Mouse (Mus musculus): ENCODE measurements at regions not wholly inside any gene's neighbourhood (a gene's known extent, or its start where the extent isn't known, plus 50 kb on each side); places are given as distances from the start of the nearest gene placed in this dataset.

GRCm38 (mm10) chr11:117579720-117580119 lies 74.4 kb upstream of the Tnrc6c start:
- Histone ChIP-seq H3K4me1 (ENCODE audit: control insufficient read depth, insufficient read depth, low read length) (no peaks in the 10 kb centered on the region), H3K4me3 (ENCODE audit: low read depth, low read length) (no peak overlapping the region), H3K9ac (replicated peaks; ENCODE audit: low read depth, low read length) (no peak overlapping the region), H3K27me3 (ENCODE audit: control insufficient read depth, insufficient read depth, low read length) (no peaks in the 10 kb centered on the region), H3K27ac (ENCODE audit: low read length) (no peak overlapping the region), H3K4me2 (replicated peaks; ENCODE audit: low read depth, low read length) (no peak overlapping the region), H3K36me3 (ENCODE audit: control insufficient read depth, insufficient read depth, low read length) (no peaks in the 10 kb centered on the region), H3K9me3 (ENCODE audit: control insufficient read depth, low read depth, low read length) (no peaks in the 10 kb centered on the region)
- 16% methylated on average over 3 of the region's 3 CpGs for WGBS
- no peak for ATAC-seq (ENCODE audit: insufficient number of reproducible peaks, insufficient read depth, low FRiP score, low read depth)

- Histone ChIP-seq H3K4me2 (replicated peaks; ENCODE audit: low read depth, low read length) (no peak overlapping the region), H3K36me3 (ENCODE audit: control insufficient read depth, insufficient read depth, low read length) (no peaks in the 10 kb centered on the region), H3K4me3 (ENCODE audit: low read depth, low read length) (no peak overlapping the region), H3K9me3 (ENCODE audit: control insufficient read depth, low read depth, low read length) (no peaks in the 10 kb centered on the region), H3K4me1 (ENCODE audit: control insufficient read depth, insufficient read depth, low read length) (0 out of 2 replicates have a peak, but pooled peaks cover 9% of the 10 kb centered on the region), H3K9ac (replicated peaks; ENCODE audit: low read depth, low read length) (no peak overlapping the region), H3K27ac (ENCODE audit: low read length) (no peak overlapping the region), H3K27me3 (ENCODE audit: control insufficient read depth, insufficient read depth, low read length) (no peaks in the 10 kb centered on the region)
- 87% methylated on average over 8 of the region's 8 CpGs for WGBS
- no peak for ATAC-seq (ENCODE audit: insufficient number of reproducible peaks, insufficient read depth, low FRiP score, low read depth)
These were observed 70.6 kb upstream of the Tnrc6c start for GRCm38 (mm10) chr11:117583478-117583877.

- no peaks in the 10 kb centered on the region for H3K9me3 ChIP-seq (ENCODE audit: control insufficient read depth, low read depth, low read length)
- H3K4me3 ChIP-seq (ENCODE audit: low read depth, low read length), result no peak overlapping the region
- no peaks in the 10 kb centered on the region for H3K27me3 ChIP-seq (ENCODE audit: control insufficient read depth, insufficient read depth, low read length)
- H3K4me1 ChIP-seq (ENCODE audit: control insufficient read depth, insufficient read depth, low read length), result 0 out of 2 replicates have a peak, but pooled peaks cover 9% of the 10 kb centered on the region
- WGBS, result 87% methylated on average over 5 of the region's 5 CpGs
- no peak overlapping the region for H3K4me2 ChIP-seq (replicated peaks; ENCODE audit: low read depth, low read length)
- H3K9ac ChIP-seq (replicated peaks; ENCODE audit: low read depth, low read length), result no peak overlapping the region
- H3K27ac ChIP-seq (ENCODE audit: low read length), result no peak overlapping the region
- H3K36me3 ChIP-seq (ENCODE audit: control insufficient read depth, insufficient read depth, low read length), result no peaks in the 10 kb centered on the region
- ATAC-seq (ENCODE audit: insufficient number of reproducible peaks, insufficient read depth, low FRiP score, low read depth), result no peak
These were observed 68.5 kb upstream of the Tnrc6c start for GRCm38 (mm10) chr11:117585556-117585955.

GRCm38 (mm10) chr11:117586063-117586462 lies 68.0 kb upstream of the Tnrc6c start:
- no peak overlapping the region for H3K9ac ChIP-seq (replicated peaks; ENCODE audit: low read depth, low read length)
- no peaks in the 10 kb centered on the region for H3K27me3 ChIP-seq (ENCODE audit: control insufficient read depth, insufficient read depth, low read length)
- H3K9me3 ChIP-seq (ENCODE audit: control insufficient read depth, low read depth, low read length), result no peaks in the 10 kb centered on the region
- H3K27ac ChIP-seq (ENCODE audit: low read length), result no peak overlapping the region
- H3K4me1 ChIP-seq (ENCODE audit: control insufficient read depth, insufficient read depth, low read length), result 0 out of 2 replicates have a peak, but pooled peaks cover 9% of the 10 kb centered on the region
- 12% methylated on average over 4 of the region's 4 CpGs for WGBS
- no peak overlapping the region for H3K4me3 ChIP-seq (ENCODE audit: low read depth, low read length)
- H3K4me2 ChIP-seq (replicated peaks; ENCODE audit: low read depth, low read length), result no peak overlapping the region
- no peaks in the 10 kb centered on the region for H3K36me3 ChIP-seq (ENCODE audit: control insufficient read depth, insufficient read depth, low read length)
- no peak for ATAC-seq (ENCODE audit: insufficient number of reproducible peaks, insufficient read depth, low FRiP score, low read depth)

- no peak overlapping the region for H3K27ac ChIP-seq (ENCODE audit: low read length)
- H3K9ac ChIP-seq (replicated peaks; ENCODE audit: low read depth, low read length), result no peak overlapping the region
- H3K9me3 ChIP-seq (ENCODE audit: control insufficient read depth, low read depth, low read length), result no peaks in the 10 kb centered on the region
- no peaks in the 10 kb centered on the region for H3K27me3 ChIP-seq (ENCODE audit: control insufficient read depth, insufficient read depth, low read length)
- no peak overlapping the region for H3K4me3 ChIP-seq (ENCODE audit: low read depth, low read length)
- H3K4me2 ChIP-seq (replicated peaks; ENCODE audit: low read depth, low read length), result no peak overlapping the region
- 0 out of 2 replicates have a peak, but pooled peaks cover 9% of the 10 kb centered on the region for H3K4me1 ChIP-seq (ENCODE audit: control insufficient read depth, insufficient read depth, low read length)
- no peaks in the 10 kb centered on the region for H3K36me3 ChIP-seq (ENCODE audit: control insufficient read depth, insufficient read depth, low read length)
- ATAC-seq (ENCODE audit: insufficient number of reproducible peaks, insufficient read depth, low FRiP score, low read depth), result no peak
- WGBS, result 86% methylated on average over 7 of the region's 7 CpGs
These were observed 67.1 kb upstream of the Tnrc6c start for GRCm38 (mm10) chr11:117586857-117587425.

- Histone ChIP-seq H3K4me3 (ENCODE audit: low read depth, low read length) (no peak overlapping the region), H3K9me3 (ENCODE audit: control insufficient read depth, low read depth, low read length) (no peaks in the 10 kb centered on the region), H3K36me3 (ENCODE audit: control insufficient read depth, insufficient read depth, low read length) (no peaks in the 10 kb centered on the region), H3K9ac (replicated peaks; ENCODE audit: low read depth, low read length) (no peak overlapping the region), H3K4me2 (replicated peaks; ENCODE audit: low read depth, low read length) (no peak overlapping the region), H3K4me1 (ENCODE audit: control insufficient read depth, insufficient read depth, low read length) (0 out of 2 replicates have a peak, but pooled peaks cover 9% of the 10 kb centered on the region), H3K27me3 (ENCODE audit: control insufficient read depth, insufficient read depth, low read length) (no peaks in the 10 kb centered on the region), H3K27ac (ENCODE audit: low read length) (peak overlapping the region; percentile 76; the same call in 1 of the 2 replicates)
- 64% methylated on average over 8 of the region's 8 CpGs for WGBS
- ATAC-seq (ENCODE audit: insufficient number of reproducible peaks, insufficient read depth, low FRiP score, low read depth), result no peak
These were observed 65.1 kb upstream of the Tnrc6c start for GRCm38 (mm10) chr11:117589006-117589405.

GRCm38 (mm10) chr11:117589422-117589821 lies 64.7 kb upstream of the Tnrc6c start:
- no peaks in the 10 kb centered on the region for H3K27me3 ChIP-seq (ENCODE audit: control insufficient read depth, insufficient read depth, low read length)
- no peak overlapping the region for H3K9ac ChIP-seq (replicated peaks; ENCODE audit: low read depth, low read length)
- 0 out of 2 replicates have a peak, but pooled peaks cover 9% of the 10 kb centered on the region for H3K4me1 ChIP-seq (ENCODE audit: control insufficient read depth, insufficient read depth, low read length)
- H3K36me3 ChIP-seq (ENCODE audit: control insufficient read depth, insufficient read depth, low read length), result no peaks in the 10 kb centered on the region
- peak overlapping the region; percentile 76; the same call in 1 of the 2 replicates for H3K27ac ChIP-seq (ENCODE audit: low read length)
- no peaks in the 10 kb centered on the region for H3K9me3 ChIP-seq (ENCODE audit: control insufficient read depth, low read depth, low read length)
- 59% methylated on average over 14 of the region's 14 CpGs for WGBS
- ATAC-seq (ENCODE audit: insufficient number of reproducible peaks, insufficient read depth, low FRiP score, low read depth), result no peak
- no peak overlapping the region for H3K4me2 ChIP-seq (replicated peaks; ENCODE audit: low read depth, low read length)
- H3K4me3 ChIP-seq (ENCODE audit: low read depth, low read length), result no peak overlapping the region

GRCm38 (mm10) chr11:117592570-117592969 lies 61.5 kb upstream of the Tnrc6c start:
- H3K4me3 ChIP-seq (ENCODE audit: low read depth, low read length), result no peak overlapping the region
- no peaks in the 10 kb centered on the region for H3K36me3 ChIP-seq (ENCODE audit: control insufficient read depth, insufficient read depth, low read length)
- H3K27ac ChIP-seq (ENCODE audit: low read length), result no peak overlapping the region
- no peak overlapping the region for H3K9ac ChIP-seq (replicated peaks; ENCODE audit: low read depth, low read length)
- no peaks in the 10 kb centered on the region for H3K9me3 ChIP-seq (ENCODE audit: control insufficient read depth, low read depth, low read length)
- 58% methylated on average over 3 of the region's 3 CpGs for WGBS
- no peak overlapping the region for H3K4me2 ChIP-seq (replicated peaks; ENCODE audit: low read depth, low read length)
- no peak for ATAC-seq (ENCODE audit: insufficient number of reproducible peaks, insufficient read depth, low FRiP score, low read depth)
- H3K27me3 ChIP-seq (ENCODE audit: control insufficient read depth, insufficient read depth, low read length), result no peaks in the 10 kb centered on the region
- H3K4me1 ChIP-seq (ENCODE audit: control insufficient read depth, insufficient read depth, low read length), result no peaks in the 10 kb centered on the region

GRCm38 (mm10) chr11:117596201-117596600 lies 57.9 kb upstream of the Tnrc6c start:
- Histone ChIP-seq H3K9ac (replicated peaks; ENCODE audit: low read depth, low read length) (no peak overlapping the region), H3K27ac (ENCODE audit: low read length) (no peak overlapping the region), H3K36me3 (ENCODE audit: control insufficient read depth, insufficient read depth, low read length) (no peaks in the 10 kb centered on the region), H3K9me3 (ENCODE audit: control insufficient read depth, low read depth, low read length) (no peaks in the 10 kb centered on the region), H3K4me2 (replicated peaks; ENCODE audit: low read depth, low read length) (no peak overlapping the region), H3K4me3 (ENCODE audit: low read depth, low read length) (no peak overlapping the region), H3K4me1 (ENCODE audit: control insufficient read depth, insufficient read depth, low read length) (peaks cover 14% of the 10 kb centered on the region; the same call in 1 of the 2 replicates), H3K27me3 (ENCODE audit: control insufficient read depth, insufficient read depth, low read length) (0 out of 2 replicates have a peak, but pooled peaks cover 8% of the 10 kb centered on the region)
- ATAC-seq (ENCODE audit: insufficient number of reproducible peaks, insufficient read depth, low FRiP score, low read depth), result no peak
- 79% methylated on average over 6 of the region's 6 CpGs for WGBS
